Mouse (Mus musculus): Measurements from ENCODE around the gene Osbpl5. TPM values are rescaled to one million over a fixed set of nuclear protein-coding genes. Genes with fewer than 3 reads are reported as not detected.
"Not testable (repeated sequence)": the region's sequence is repeated elsewhere in the genome, so short reads cannot be mapped to it uniquely, and the experiment has no call there.

Gene Osbpl5
- polyA plus RNA-seq, 1 experiment from 2014 or later, result 47.6 TPM

- H3K9me3 ChIP-seq (ENCODE audit: low read length), result no peaks in the 10 kb centered on the region
- H3K4me1 ChIP-seq (ENCODE audit: insufficient read depth, low read depth, low read length), result no peaks in the 10 kb centered on the region
- no peak overlapping the region for H3K9ac ChIP-seq (replicated peaks; ENCODE audit: low read depth)
- peaks cover 53% of the 10 kb centered on the region for H3K36me3 ChIP-seq (ENCODE audit: insufficient read depth, low read length)
- TF ChIP-seq EP300 (IDR thresholded peaks at IDR 0.05) (no peak), CTCF (IDR thresholded peaks at IDR 0.05) (no peak)
- no peak for ATAC-seq
- H3K4me3 ChIP-seq (ENCODE audit: low read depth, low read length), result no peak overlapping the region
- no peak overlapping the region for H3K4me2 ChIP-seq (replicated peaks; ENCODE audit: low read depth, low read length)
- DNase-seq (ENCODE audit: low spot score), result no peak
- H3K27ac ChIP-seq (ENCODE audit: low read length), result no peak overlapping the region
- no peaks in the 10 kb centered on the region for H3K27me3 ChIP-seq (replicated peaks; ENCODE audit: insufficient read depth, low read length)
- WGBS, result 80% methylated on average over 7 of the region's 7 CpGs
Measured at GRCm38 (mm10) chr7:143689481-143689880, 67.3 kb downstream of the Osbpl5 start.

GRCm38 (mm10) chr7:143686676-143687075 lies 70.1 kb downstream of the Osbpl5 start:
- not testable (repeated sequence) for H3K9ac ChIP-seq (replicated peaks; ENCODE audit: low read depth); H3K4me3 ChIP-seq (ENCODE audit: low read depth, low read length); H3K4me2 ChIP-seq (replicated peaks; ENCODE audit: low read depth, low read length); H3K4me1 ChIP-seq (ENCODE audit: insufficient read depth, low read depth, low read length); ATAC-seq; H3K27ac ChIP-seq (ENCODE audit: low read length); H3K27me3 ChIP-seq (replicated peaks; ENCODE audit: insufficient read depth, low read length); H3K9me3 ChIP-seq (ENCODE audit: low read length); DNase-seq (ENCODE audit: low spot score)
- peaks cover 29% of the 10 kb centered on the region; the same call in 1 of the 2 replicates for H3K36me3 ChIP-seq (ENCODE audit: insufficient read depth, low read length)
- 72% methylated on average over 3 of the region's 3 CpGs for WGBS

GRCm38 (mm10) chr7:143686191-143686590 lies 70.6 kb downstream of the Osbpl5 start:
- not testable (repeated sequence) for H3K4me1 ChIP-seq (ENCODE audit: insufficient read depth, low read depth, low read length); H3K4me2 ChIP-seq (replicated peaks; ENCODE audit: low read depth, low read length); ATAC-seq; H3K9me3 ChIP-seq (ENCODE audit: low read length); H3K9ac ChIP-seq (replicated peaks; ENCODE audit: low read depth); H3K4me3 ChIP-seq (ENCODE audit: low read depth, low read length); H3K27ac ChIP-seq (ENCODE audit: low read length); DNase-seq (ENCODE audit: low spot score); H3K27me3 ChIP-seq (replicated peaks; ENCODE audit: insufficient read depth, low read length)
- WGBS, result 26% methylated on average over 3 of the region's 4 CpGs
- peaks cover 24% of the 10 kb centered on the region; the same call in 1 of the 2 replicates for H3K36me3 ChIP-seq (ENCODE audit: insufficient read depth, low read length)

GRCm38 (mm10) chr7:143685359-143686067 lies 71.3 kb downstream of the Osbpl5 start, which contains the start of gene Tnfrsf23:
Gene Tnfrsf23, minus strand, starts transcription at chr7:143685872.
- Histone ChIP-seq H3K36me3 (ENCODE audit: insufficient read depth, low read length) (peaks cover 21% of the 10 kb centered on the region; the same call in 1 of the 2 replicates), H3K9me3 (ENCODE audit: low read length) (no peaks in the 10 kb centered on the region), H3K4me3 (ENCODE audit: low read depth, low read length) (peak within 1 kb of the TSS; percentile 39), H3K27ac (ENCODE audit: low read length) (no peak within 1 kb of the TSS), H3K27me3 (replicated peaks; ENCODE audit: insufficient read depth, low read length) (no peaks in the 10 kb centered on the region), H3K4me1 (ENCODE audit: insufficient read depth, low read depth, low read length) (no peaks in the 10 kb centered on the region), H3K9ac (replicated peaks; ENCODE audit: low read depth) (0 out of 2 replicates have a peak within 1 kb of the TSS, but pooled peaks have one; percentile 6), H3K4me2 (replicated peaks; ENCODE audit: low read depth, low read length) (peak within 1 kb of the TSS; percentile 78)
- WGBS, result 4% methylated on average over 35 of the region's 35 CpGs
- ATAC-seq (peak; percentile 97), DNase-seq (ENCODE audit: low spot score) (peak; percentile 97)
- TF ChIP-seq EP300 (IDR thresholded peaks at IDR 0.05), result no peak
- no peak for TF ChIP-seq CTCF (IDR thresholded peaks at IDR 0.05)

GRCm38 (mm10) chr7:143684569-143684968 lies 72.2 kb downstream of the Osbpl5 start:
- H3K36me3 ChIP-seq (ENCODE audit: insufficient read depth, low read length), result 0 out of 2 replicates have a peak, but pooled peaks cover 19% of the 10 kb centered on the region
- not testable (repeated sequence) for H3K9me3 ChIP-seq (ENCODE audit: low read length); H3K27ac ChIP-seq (ENCODE audit: low read length); H3K4me1 ChIP-seq (ENCODE audit: insufficient read depth, low read depth, low read length); ATAC-seq; H3K4me3 ChIP-seq (ENCODE audit: low read depth, low read length); DNase-seq (ENCODE audit: low spot score); H3K27me3 ChIP-seq (replicated peaks; ENCODE audit: insufficient read depth, low read length); H3K9ac ChIP-seq (replicated peaks; ENCODE audit: low read depth); H3K4me2 ChIP-seq (replicated peaks; ENCODE audit: low read depth, low read length)
- WGBS, result 76% methylated on average over 1 of the region's 2 CpGs

GRCm38 (mm10) chr7:143681566-143681965 lies 75.2 kb downstream of the Osbpl5 start:
- H3K9ac ChIP-seq (replicated peaks; ENCODE audit: low read depth), result no peak overlapping the region
- H3K4me3 ChIP-seq (ENCODE audit: low read depth, low read length), result no peak overlapping the region
- DNase-seq (ENCODE audit: low spot score) (no peak), ATAC-seq (no peak)
- no peaks in the 10 kb centered on the region for H3K4me1 ChIP-seq (ENCODE audit: insufficient read depth, low read depth, low read length)
- H3K27me3 ChIP-seq (replicated peaks; ENCODE audit: insufficient read depth, low read length), result no peaks in the 10 kb centered on the region
- no peak overlapping the region for H3K4me2 ChIP-seq (replicated peaks; ENCODE audit: low read depth, low read length)
- WGBS, result 89% methylated on average over 1 of the region's 1 CpGs
- no peak overlapping the region for H3K27ac ChIP-seq (ENCODE audit: low read length)
- H3K9me3 ChIP-seq (ENCODE audit: low read length), result no peaks in the 10 kb centered on the region
- TF ChIP-seq EP300 (IDR thresholded peaks at IDR 0.05), result no peak
- TF ChIP-seq CTCF (IDR thresholded peaks at IDR 0.05), result no peak
- no peaks in the 10 kb centered on the region for H3K36me3 ChIP-seq (ENCODE audit: insufficient read depth, low read length)

- not testable (repeated sequence) for H3K27ac ChIP-seq (ENCODE audit: low read length); H3K4me3 ChIP-seq (ENCODE audit: low read depth, low read length); ATAC-seq; H3K4me2 ChIP-seq (replicated peaks; ENCODE audit: low read depth, low read length); H3K9ac ChIP-seq (replicated peaks; ENCODE audit: low read depth); DNase-seq (ENCODE audit: low spot score); H3K36me3 ChIP-seq (ENCODE audit: insufficient read depth, low read length); H3K4me1 ChIP-seq (ENCODE audit: insufficient read depth, low read depth, low read length); H3K9me3 ChIP-seq (ENCODE audit: low read length); H3K27me3 ChIP-seq (replicated peaks; ENCODE audit: insufficient read depth, low read length)
- WGBS, result 52% methylated on average over 2 of the region's 2 CpGs
Measured at GRCm38 (mm10) chr7:143680836-143681235, 75.9 kb downstream of the Osbpl5 start.

GRCm38 (mm10) chr7:143679650-143680049 lies 77.1 kb downstream of the Osbpl5 start:
- not testable (repeated sequence) for H3K36me3 ChIP-seq (ENCODE audit: insufficient read depth, low read length); H3K4me2 ChIP-seq (replicated peaks; ENCODE audit: low read depth, low read length); ATAC-seq; H3K9ac ChIP-seq (replicated peaks; ENCODE audit: low read depth); H3K4me3 ChIP-seq (ENCODE audit: low read depth, low read length); H3K27me3 ChIP-seq (replicated peaks; ENCODE audit: insufficient read depth, low read length); H3K9me3 ChIP-seq (ENCODE audit: low read length); H3K27ac ChIP-seq (ENCODE audit: low read length); H3K4me1 ChIP-seq (ENCODE audit: insufficient read depth, low read depth, low read length); DNase-seq (ENCODE audit: low spot score)
- 61% methylated on average over 2 of the region's 2 CpGs for WGBS

Data from lung, postnatal 0 days (tissue).